Mouse (Mus musculus) midbrain, embryonic 12.5 days (tissue): ENCODE measurements around the gene Sema4a. TPM values are rescaled to one million over a fixed set of nuclear protein-coding genes. Genes with fewer than 3 reads are reported as not detected.
A peak's percentile ranks its signal among the peaks of the same experiment; 100 is the strongest.

ENCODE experiments used
- ATAC-seq: fragments of 200-750 bp; cut with Nextera tagmentation; 2 replicates; pipeline ENCODE4 v1.8.0; 2017; ENCODE audit warnings: low read depth, moderate TSS enrichment, moderate library complexity; ENCODE audit not compliant: low FRiP score
- H3K27ac ChIP-seq: fragments of 300-500 bp; sonication (generic); replicated peaks from 2 replicates; pipeline ENCODE4 v1.5.1; 2016; ENCODE audit warnings: mild to moderate bottlenecking
- H3K27me3 ChIP-seq: fragments of 300-500 bp; sonication (generic); 2 replicates; pipeline ENCODE4 v1.6.1; 2016; ENCODE audit warnings: mild to moderate bottlenecking
- H3K36me3 ChIP-seq: fragments of 300-500 bp; sonication (generic); 2 replicates; pipeline ENCODE4 v1.6.1; 2016
- H3K4me1 ChIP-seq: fragments of 300-500 bp; sonication (generic); 2 replicates; pipeline ENCODE4 v1.6.1; 2016
- H3K4me2 ChIP-seq: fragments of 300-500 bp; sonication (generic); replicated peaks from 2 replicates; pipeline ENCODE4 v1.6.1; 2016; ENCODE audit warnings: mild to moderate bottlenecking, moderate library complexity
- H3K4me3 ChIP-seq: fragments of 300-500 bp; sonication (generic); 2 replicates; pipeline ENCODE4 v1.5.1; 2016; ENCODE audit warnings: mild to moderate bottlenecking
- H3K9ac ChIP-seq: fragments of 300-500 bp; sonication (generic); replicated peaks from 2 replicates; pipeline ENCODE4 v1.6.1; 2016; ENCODE audit warnings: mild to moderate bottlenecking, moderate library complexity
- H3K9me3 ChIP-seq: fragments of 300-500 bp; sonication (generic); 2 replicates; pipeline ENCODE4 v1.6.1; 2016; ENCODE audit warnings: mild to moderate bottlenecking
- WGBS: fragments of 180-500 bp; shearing (Covaris S2); methylation state at CpG from one replicate; pipeline ENCODE4 v1.1.7; 2016; 5-methylcytosine and 5-hydroxymethylcytosine counted together
- polyA plus RNA-seq: library from polyadenylated mRNA; unstranded; fragments of >200 nt; fragmentation: Nextera tagmentation; extraction: Ambion mirVana; gene quantifications from 2 replicates; pipeline ENCODE4 v1.2.1, GENCODE M21; 2016

The Sema4a gene
- polyA plus RNA-seq, 1 experiment from 2014 or later = 20.3 TPM

DNA sequence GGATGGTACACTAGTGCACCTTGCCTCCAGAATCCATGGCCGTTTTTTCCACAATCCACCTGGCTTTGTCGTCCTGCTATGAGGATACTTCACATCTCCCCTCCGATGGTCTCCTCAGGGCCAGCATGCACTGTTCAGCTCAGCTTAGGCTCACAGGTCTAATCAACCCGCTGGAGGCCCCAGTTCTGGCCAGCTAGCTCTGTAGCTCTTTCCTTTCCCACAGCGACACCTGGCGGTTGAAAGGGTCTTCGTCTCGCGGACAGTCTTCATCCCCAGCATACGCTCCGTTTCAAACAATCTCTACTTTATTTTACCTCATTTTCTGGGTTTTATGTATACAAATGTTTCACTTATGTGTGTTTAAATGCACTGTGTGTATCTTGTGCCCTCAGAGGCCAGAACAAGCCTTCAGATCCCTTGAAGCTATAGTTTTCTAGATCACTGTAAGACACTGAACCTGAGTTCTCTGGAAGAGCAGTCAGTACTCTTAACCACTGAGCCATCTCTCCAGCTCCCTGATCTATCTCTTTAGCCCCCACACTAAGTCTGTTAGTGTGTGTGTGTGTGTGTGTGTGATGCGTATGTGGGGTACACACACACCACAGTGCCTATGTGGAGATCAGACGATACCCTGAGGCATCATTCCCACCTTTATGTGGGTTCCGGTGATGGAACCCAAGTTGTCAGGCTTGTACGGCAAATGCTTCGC, 6.3 kb upstream of the Sema4a start:
- no peaks in the 10 kb centered on the region for H3K36me3 ChIP-seq
- no peak overlapping the region for H3K9ac ChIP-seq
- no peak overlapping the region for H3K4me3 ChIP-seq
- 0 out of 2 replicates have a peak, but pooled peaks cover 12% of the 10 kb centered on the region for H3K27me3 ChIP-seq
- H3K27ac ChIP-seq = no peak overlapping the region
- 0 out of 2 replicates have a peak, but pooled peaks cover 2% of the 10 kb centered on the region for H3K4me1 ChIP-seq
- 27% methylated on average over 16 of the region's 16 CpGs for WGBS
- no peaks in the 10 kb centered on the region for H3K9me3 ChIP-seq
- H3K4me2 ChIP-seq = no peak overlapping the region
- ATAC-seq = peak; percentile 82

DNA sequence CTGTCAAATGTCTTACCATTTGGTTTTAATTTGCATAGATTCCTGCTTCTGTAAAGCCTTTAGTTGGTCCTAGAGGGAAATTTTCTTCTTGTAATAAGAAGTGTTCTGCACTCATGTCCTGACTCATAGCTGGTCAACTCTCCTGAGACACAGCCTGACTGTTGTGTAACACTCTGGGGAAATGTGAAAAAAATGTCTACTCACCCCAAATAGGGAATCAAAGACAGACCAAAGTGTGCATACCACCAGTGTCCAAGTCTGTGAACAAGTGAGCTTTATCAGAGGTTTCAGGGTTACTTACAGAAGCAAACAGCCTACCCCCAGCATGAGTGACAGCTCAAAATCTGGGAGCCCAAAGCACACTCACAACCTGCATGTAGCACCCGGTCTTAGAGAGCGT, 4.1 kb upstream of the Sema4a start:
- Histone ChIP-seq H3K4me1 (0 out of 2 replicates have a peak, but pooled peaks cover 2% of the 10 kb centered on the region), H3K4me3 (no peak overlapping the region), H3K27ac (no peak overlapping the region), H3K27me3 (peaks cover 26% of the 10 kb centered on the region), H3K36me3 (no peaks in the 10 kb centered on the region), H3K9ac (no peak overlapping the region), H3K9me3 (no peaks in the 10 kb centered on the region), H3K4me2 (no peak overlapping the region)
- ATAC-seq = no peak
- WGBS = 84% methylated on average over 2 of the region's 2 CpGs

DNA sequence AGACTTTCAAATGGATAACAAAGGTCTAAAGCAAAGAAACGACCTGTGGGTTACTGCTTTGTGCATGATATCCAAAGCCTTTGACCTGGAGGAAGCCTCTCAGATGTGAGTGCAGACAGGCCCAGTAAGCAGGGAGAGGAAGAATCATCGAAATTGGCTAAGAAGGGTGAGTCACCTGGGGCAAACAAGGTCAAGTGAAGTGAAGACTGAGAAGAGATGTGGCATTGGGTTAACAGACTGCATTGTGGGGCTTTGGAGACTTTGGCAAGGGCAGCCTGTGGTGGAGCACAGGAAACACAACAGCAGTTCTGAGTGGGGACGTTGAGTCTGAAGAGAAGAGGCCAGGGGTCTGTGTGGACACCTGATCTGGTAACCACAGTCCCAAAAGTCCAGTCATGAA, 3.4 kb upstream of the Sema4a start:
- H3K4me2 ChIP-seq = no peak overlapping the region
- no peak overlapping the region for H3K9ac ChIP-seq
- H3K27ac ChIP-seq = no peak overlapping the region
- H3K9me3 ChIP-seq = no peaks in the 10 kb centered on the region
- H3K4me1 ChIP-seq = 0 out of 2 replicates have a peak, but pooled peaks cover 2% of the 10 kb centered on the region
- 57% methylated on average over 3 of the region's 3 CpGs for WGBS
- peaks cover 29% of the 10 kb centered on the region for H3K27me3 ChIP-seq
- ATAC-seq = no peak
- H3K4me3 ChIP-seq = no peak overlapping the region
- H3K36me3 ChIP-seq = no peaks in the 10 kb centered on the region

DNA sequence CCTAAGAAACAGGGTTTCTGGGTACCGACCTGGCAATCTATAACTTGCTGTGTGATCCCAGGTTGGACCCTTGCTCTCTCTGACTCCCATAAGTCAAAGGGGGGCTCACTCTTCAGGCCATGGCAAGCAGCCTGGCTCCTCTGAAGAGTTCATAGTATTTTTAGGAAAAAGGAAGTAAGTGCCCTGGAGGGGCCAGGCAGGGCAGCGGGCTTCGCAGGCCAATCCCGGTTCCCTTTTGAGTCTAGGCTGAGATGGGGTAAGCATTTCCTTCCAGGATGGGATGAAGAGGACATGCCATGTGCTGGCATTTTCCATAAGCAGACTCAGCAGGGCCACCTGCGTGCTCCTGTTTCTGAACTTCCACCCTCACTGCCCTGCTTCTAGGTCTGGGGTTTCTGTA, 953 bp downstream of the Sema4a start:
- Histone ChIP-seq H3K4me1 (peaks cover 21% of the 10 kb centered on the region), H3K4me3 (no peak overlapping the region), H3K27ac (no peak overlapping the region), H3K9ac (no peak overlapping the region), H3K4me2 (no peak overlapping the region), H3K27me3 (peaks cover 16% of the 10 kb centered on the region), H3K9me3 (no peaks in the 10 kb centered on the region), H3K36me3 (no peaks in the 10 kb centered on the region)
- 78% methylated on average over 5 of the region's 5 CpGs for WGBS
- no peak for ATAC-seq

DNA sequence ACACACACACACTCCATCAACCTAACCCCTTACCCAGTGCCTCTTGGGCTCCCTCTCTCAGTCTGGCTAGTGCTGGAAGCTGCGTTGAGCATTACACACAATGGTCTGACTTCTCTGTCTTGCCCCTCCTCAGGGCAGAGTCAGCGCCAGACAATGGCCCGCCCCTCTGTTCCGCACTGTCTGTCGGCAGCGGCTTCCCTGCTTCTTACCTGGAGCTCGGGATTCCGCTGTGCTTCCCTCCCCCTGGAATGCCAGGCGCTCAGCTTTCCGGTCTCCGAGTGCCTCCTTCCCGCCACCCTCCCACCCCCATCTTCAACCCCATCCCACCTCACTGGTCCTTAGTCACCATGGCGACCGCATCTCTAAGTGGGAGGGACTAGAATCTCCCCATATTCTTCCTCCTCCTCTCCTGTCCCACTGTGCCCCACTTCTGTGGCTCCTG, 2.2 kb downstream of the Sema4a start:
- peak; percentile 84 for ATAC-seq
- Histone ChIP-seq H3K36me3 (no peaks in the 10 kb centered on the region; the same call in 1 of the 2 replicates), H3K4me1 (peaks cover 21% of the 10 kb centered on the region), H3K27ac (peak overlapping the region; percentile 80), H3K27me3 (peaks cover 16% of the 10 kb centered on the region), H3K9ac (peak overlapping the region; percentile 62), H3K9me3 (no peaks in the 10 kb centered on the region), H3K4me3 (peak overlapping the region; percentile 47), H3K4me2 (peak overlapping the region; percentile 61)
- 2% methylated on average over 14 of the region's 14 CpGs for WGBS

DNA sequence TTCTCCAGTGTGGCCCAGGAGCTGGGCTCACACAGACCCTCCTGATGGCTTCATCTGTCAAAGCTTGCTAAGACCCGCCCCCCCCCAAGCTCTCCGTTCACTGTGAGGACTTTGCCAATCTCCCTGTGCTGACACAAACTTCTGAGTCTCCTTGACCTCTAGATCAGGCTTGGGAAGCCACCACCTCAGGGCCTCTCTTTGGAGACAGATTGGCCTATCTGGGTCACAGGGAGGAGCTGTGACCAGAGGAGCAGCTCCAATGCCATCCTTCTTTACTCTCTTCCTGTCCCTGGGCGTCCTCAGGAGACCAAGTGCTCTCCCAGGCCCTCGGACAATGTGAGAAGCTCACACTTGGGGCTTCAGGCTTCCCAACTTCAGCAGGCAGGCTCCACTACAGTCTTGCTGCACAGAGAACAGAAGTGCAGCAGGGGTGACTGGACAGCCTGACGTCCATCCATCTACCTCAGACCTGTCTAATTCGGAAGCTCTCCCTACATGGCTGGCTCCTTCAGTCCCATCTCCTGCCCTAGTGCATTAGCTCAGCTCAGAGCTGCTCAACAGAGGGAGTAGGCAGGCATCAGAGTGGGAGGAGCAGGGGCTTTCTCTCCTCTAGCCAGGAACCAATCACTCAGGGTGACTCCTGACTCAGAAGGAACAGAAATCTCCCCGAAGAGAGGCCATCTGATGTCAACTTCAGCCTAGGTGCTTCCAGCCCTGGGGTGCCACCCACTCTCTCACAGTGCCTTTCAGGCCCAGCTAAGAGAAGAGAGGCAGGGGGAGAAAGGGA, 4.0 kb downstream of the Sema4a start:
- ATAC-seq = no peak
- Histone ChIP-seq H3K9me3 (no peaks in the 10 kb centered on the region), H3K27me3 (peaks cover 32% of the 10 kb centered on the region), H3K4me2 (peak overlapping the region; percentile 61), H3K4me3 (peak overlapping the region; percentile 47), H3K9ac (peak overlapping the region; percentile 62), H3K27ac (no peak overlapping the region), H3K36me3 (peaks cover 12% of the 10 kb centered on the region), H3K4me1 (peaks cover 21% of the 10 kb centered on the region)
- WGBS = 75% methylated on average over 7 of the region's 7 CpGs

DNA sequence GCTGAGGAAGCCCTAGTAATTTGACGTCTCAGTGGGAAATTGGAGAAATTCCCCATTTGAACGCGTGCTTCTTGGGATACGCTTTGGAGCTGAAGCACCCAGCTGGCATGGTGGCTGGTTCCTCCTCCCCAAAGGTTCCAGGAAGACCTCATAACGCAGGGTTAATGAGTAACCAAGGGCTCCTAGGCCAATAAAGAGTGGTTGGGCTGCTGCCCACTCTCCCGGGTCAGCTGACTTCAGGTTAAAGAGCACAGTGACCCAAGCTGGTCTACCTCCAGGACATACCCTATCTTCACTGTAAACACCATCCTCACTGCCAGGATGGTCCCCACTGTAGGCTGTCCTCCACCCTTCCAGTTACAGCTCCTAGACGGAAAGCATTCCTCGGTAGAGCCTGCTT, 4.7 kb downstream of the Sema4a start:
- WGBS = 96% methylated on average over 8 of the region's 8 CpGs
- H3K27ac ChIP-seq = no peak overlapping the region
- no peak overlapping the region for H3K4me3 ChIP-seq
- H3K4me1 ChIP-seq = peaks cover 21% of the 10 kb centered on the region
- H3K9ac ChIP-seq = no peak overlapping the region
- no peak for ATAC-seq
- no peaks in the 10 kb centered on the region for H3K9me3 ChIP-seq
- peaks cover 34% of the 10 kb centered on the region for H3K27me3 ChIP-seq
- H3K36me3 ChIP-seq = peaks cover 14% of the 10 kb centered on the region
- H3K4me2 ChIP-seq = no peak overlapping the region

DNA sequence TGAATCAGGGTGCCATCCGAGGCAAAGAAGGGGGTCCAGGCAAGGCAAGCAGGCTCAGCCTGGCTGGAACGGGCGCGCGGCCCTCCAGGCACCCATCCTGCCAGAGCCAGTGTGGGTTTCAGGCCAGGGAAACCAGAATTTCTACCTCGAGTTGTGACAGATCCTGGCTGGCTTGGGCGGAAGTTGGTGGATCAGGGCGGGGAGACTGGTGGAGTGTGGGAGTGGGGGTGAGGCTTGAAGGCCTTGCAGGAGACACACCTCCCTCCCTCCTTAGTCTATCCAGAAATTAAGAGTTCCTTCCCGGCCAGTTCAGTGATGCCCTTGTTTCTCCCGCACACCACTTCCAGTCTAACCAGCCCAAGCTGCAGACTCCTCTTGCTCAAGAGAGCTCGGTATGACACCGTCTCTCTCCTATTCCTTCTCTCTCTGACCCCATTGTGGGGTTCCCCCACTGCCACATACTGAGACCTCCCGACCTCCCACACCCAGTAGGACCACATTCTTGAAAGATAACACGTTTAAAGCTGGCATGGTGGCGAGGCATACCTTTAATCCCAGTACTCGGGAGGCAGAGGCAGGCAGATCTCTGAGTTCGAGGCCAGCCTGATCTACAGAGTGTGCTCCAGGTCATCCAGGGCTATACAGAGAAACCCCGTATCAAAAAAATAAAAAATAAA, 5.3 kb downstream of the Sema4a start:
- H3K36me3 ChIP-seq = peaks cover 20% of the 10 kb centered on the region
- H3K4me3 ChIP-seq = no peak overlapping the region
- H3K4me1 ChIP-seq = peaks cover 21% of the 10 kb centered on the region
- 0 out of 2 replicates have a peak overlapping the region, but pooled peaks have one; percentile 11 for H3K9ac ChIP-seq
- no peak overlapping the region for H3K27ac ChIP-seq
- no peaks in the 10 kb centered on the region for H3K9me3 ChIP-seq
- WGBS = 79% methylated on average over 18 of the region's 18 CpGs
- no peak for ATAC-seq
- H3K4me2 ChIP-seq = no peak overlapping the region
- peaks cover 28% of the 10 kb centered on the region for H3K27me3 ChIP-seq

DNA sequence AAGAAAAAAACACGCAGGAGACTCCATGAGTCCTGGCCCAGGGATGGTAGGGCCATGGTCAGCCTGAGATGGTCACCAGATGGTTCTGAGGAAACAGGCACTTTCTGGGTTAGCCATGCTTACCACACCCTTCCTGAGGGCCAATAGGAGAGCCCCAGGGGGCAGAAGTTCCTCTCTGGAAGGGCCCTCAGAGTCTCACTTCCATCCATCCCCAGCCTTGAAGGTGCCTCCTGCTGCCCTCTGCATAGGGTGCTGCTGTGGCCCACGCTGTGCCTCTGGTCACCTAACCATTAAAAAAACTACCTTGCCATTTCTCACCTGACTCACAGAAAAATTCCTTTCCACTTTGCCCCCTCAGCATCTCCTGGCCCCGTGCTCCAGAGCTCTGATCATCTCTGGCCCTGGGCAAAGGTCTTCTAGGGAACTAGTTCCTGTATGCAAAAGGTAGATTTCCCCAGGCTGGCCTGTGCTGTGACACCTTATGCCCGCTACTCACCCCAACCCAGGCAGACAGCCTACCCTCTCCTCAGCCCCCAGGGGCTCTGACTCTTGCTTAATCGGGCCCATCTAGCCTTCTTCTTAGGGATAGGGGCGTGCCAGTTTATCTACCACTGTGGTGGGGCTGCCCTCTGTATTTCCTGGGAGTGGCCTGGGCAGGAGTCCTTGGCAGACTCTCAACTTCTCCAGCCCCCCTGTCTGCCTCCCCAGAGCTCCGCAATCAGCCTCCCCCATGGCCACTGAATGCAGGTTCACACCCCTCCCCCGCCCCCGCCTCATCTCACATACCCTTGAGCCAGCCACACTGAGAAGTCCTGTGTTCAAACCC, 6.0 kb downstream of the Sema4a start:
- no peak for ATAC-seq
- H3K27ac ChIP-seq = no peak overlapping the region
- H3K9me3 ChIP-seq = no peaks in the 10 kb centered on the region
- peaks cover 20% of the 10 kb centered on the region; the same call in 1 of the 2 replicates for H3K27me3 ChIP-seq
- no peak overlapping the region for H3K4me2 ChIP-seq
- H3K4me1 ChIP-seq = peaks cover 25% of the 10 kb centered on the region
- 66% methylated on average over 9 of the region's 9 CpGs for WGBS
- no peak overlapping the region for H3K4me3 ChIP-seq
- 0 out of 2 replicates have a peak overlapping the region, but pooled peaks have one; percentile 11 for H3K9ac ChIP-seq
- peaks cover 24% of the 10 kb centered on the region for H3K36me3 ChIP-seq

DNA sequence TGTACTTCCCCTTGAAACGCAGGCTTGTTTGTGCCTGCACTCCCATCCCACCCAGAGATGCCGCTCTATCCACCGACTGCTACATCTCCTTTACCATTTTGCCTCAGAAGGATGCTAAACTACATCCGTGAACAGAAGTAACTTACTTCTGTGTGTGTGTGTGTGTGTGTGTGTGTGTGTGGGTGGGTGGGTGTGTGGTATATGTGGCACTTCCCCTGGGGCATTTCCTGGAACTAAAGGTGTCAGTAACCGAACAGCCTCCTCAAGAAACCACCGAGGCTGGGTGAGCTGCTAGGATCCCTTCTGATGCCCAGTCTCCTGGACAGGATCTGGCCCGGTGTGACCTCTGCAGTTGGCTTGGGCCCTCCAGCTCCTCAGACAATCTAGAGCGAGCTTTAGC, 7.0 kb downstream of the Sema4a start:
- ATAC-seq = no peak
- Histone ChIP-seq H3K4me3 (no peak overlapping the region), H3K36me3 (peaks cover 24% of the 10 kb centered on the region), H3K9ac (no peak overlapping the region), H3K27ac (no peak overlapping the region), H3K9me3 (no peaks in the 10 kb centered on the region), H3K4me2 (no peak overlapping the region), H3K4me1 (peaks cover 32% of the 10 kb centered on the region), H3K27me3 (peaks cover 19% of the 10 kb centered on the region; the same call in 1 of the 2 replicates)
- 75% methylated on average over 8 of the region's 8 CpGs for WGBS

DNA sequence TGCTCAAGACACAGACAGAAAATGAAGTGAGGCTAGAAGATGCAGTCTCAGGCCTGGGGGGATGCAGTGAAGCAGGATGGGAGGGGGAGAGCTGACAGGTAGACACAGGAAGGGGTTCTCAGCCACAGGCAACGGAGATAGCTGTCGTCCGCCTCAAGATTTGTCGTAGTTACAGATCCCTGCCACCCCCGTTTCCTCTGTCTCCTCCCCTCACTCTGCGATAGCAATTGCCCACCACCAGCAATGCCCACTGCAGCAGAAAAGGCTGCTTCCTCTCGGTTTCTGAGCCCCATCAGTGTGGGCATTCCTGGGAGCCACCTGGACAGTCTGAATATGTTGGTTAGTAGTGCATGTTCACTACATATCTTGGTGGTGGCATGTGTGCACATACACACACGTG, 7.6 kb downstream of the Sema4a start:
- Histone ChIP-seq H3K4me2 (no peak overlapping the region), H3K4me3 (no peak overlapping the region), H3K27me3 (peaks cover 23% of the 10 kb centered on the region; the same call in 1 of the 2 replicates), H3K4me1 (peaks cover 28% of the 10 kb centered on the region), H3K9ac (no peak overlapping the region), H3K9me3 (no peaks in the 10 kb centered on the region), H3K27ac (no peak overlapping the region), H3K36me3 (peaks cover 24% of the 10 kb centered on the region)
- 65% methylated on average over 8 of the region's 8 CpGs for WGBS
- ATAC-seq = no peak
